Mouse (Mus musculus): ENCODE measurements around the gene Unc119. TPM values are rescaled to one million over a fixed set of nuclear protein-coding genes. Genes with fewer than 3 reads are reported as not detected.

The Unc119 gene
- 6.0 TPM for polyA plus RNA-seq (2014; fragmentation: Illumina TruSeq; extraction: RNeasy Lipid Tissue Mini Kit (QIAGEN cat#74804))

DNA sequence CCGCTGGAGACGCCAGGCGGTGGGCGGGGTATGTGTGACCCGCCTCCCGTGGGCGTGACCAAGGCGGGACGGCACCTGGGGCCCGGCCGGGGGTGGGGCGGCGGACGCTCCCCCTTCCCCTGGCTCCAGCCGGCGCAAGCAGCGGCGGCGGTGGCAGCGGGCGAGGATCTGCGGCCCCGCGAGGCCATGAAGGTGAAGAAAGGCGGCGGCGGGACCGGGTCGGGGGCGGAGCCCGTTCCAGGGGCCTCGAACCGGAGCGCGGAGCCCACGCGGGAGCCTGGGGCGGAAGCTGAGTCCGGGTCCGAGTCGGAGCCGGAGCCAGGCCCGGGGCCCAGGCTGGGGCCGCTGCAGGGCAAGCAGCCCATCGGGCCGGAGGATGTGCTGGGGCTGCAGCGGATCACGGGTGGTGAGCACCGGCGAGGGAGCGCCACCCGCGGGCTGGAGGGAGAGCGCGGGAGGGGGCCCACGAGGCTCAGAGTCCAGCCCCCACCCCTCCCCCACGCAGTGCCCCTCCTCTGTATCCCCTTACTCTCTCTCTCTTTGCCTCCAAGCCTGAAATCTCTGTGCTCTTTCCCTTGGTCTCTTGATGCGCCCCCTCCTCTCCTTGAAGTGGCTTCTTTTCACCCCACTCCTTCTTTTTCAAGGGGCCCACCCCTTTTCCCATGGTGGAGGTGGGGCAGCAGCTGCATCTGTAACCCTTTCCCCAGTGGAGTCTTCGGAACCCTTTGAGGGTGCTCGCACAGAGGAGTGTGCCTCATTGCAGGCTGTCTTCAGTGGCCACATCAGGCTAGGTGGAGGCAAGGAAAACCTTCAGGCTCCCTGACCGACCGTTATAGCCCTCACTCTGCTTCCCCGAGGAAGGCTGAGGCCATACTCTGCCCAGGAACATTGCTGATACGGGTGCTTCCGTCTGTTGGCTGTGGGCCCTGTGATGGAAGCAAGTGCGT lies at the start of gene Unc119:
Gene Unc119 (plus strand): TSS at position 102 of the 947 bp plus-strand sequence.

DNA sequence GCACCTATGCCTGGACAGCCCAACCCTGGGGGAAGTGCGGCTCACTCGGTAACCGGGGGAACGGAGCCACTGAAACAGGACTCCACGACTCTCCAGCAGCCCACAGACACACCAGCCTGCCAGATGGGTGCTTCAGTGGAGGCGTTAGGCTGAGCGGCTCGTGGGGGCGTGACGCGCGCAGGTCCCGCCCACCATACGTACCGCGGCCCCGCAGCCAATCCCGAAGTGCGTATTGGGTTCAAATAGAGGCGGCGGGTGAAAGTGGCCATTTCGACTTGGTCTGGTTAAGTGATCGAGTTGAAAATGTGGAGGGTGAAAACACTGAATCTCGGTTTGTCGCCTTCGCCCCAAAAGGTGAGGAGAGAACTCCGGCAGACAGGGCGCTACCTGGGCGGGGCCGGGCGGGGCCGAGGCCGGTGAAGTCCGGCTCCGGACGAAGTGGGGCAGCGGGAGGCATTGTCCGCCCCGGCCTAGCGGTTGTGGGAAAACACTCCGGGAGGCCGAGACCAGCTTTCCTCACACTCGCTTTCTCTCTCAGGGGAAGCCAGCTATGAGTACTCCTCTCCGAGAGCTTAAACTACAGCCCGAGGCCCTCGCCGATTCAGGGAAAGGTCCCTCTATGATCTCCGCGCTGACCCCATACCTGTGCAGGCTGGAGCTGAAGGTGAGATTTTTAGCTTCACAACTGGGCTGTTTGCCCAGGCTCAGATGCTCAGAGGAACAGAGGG lies 41.8 kb upstream of the Unc119 start, which contains the start of gene Spag5:
Gene Spag5 (plus strand): TSS at position 173 of the 728 bp plus-strand sequence.

DNA sequence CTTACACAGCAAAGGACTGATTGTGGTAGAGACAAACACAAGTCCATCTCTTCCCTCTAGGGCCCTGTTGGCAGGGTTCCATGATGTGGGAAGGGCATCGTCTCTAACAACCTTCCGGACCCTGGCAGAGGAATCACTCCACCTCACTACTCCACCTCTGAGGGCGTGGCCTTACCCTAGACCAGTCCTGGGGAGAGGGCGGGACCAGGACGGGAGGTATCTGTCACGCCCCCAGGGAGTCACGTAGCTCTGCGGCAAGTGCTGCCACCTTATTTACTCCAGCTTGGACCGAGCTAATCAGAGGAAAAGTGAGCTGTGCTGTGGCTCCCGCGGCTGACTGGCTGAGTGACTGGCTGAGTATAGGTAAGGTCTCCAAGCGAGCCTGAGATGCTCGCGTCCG lies 20.4 kb upstream of the Unc119 start, which contains the start of gene Aldoc:
Gene Aldoc (plus strand): TSS at position 109 of the 400 bp plus-strand sequence.

DNA sequence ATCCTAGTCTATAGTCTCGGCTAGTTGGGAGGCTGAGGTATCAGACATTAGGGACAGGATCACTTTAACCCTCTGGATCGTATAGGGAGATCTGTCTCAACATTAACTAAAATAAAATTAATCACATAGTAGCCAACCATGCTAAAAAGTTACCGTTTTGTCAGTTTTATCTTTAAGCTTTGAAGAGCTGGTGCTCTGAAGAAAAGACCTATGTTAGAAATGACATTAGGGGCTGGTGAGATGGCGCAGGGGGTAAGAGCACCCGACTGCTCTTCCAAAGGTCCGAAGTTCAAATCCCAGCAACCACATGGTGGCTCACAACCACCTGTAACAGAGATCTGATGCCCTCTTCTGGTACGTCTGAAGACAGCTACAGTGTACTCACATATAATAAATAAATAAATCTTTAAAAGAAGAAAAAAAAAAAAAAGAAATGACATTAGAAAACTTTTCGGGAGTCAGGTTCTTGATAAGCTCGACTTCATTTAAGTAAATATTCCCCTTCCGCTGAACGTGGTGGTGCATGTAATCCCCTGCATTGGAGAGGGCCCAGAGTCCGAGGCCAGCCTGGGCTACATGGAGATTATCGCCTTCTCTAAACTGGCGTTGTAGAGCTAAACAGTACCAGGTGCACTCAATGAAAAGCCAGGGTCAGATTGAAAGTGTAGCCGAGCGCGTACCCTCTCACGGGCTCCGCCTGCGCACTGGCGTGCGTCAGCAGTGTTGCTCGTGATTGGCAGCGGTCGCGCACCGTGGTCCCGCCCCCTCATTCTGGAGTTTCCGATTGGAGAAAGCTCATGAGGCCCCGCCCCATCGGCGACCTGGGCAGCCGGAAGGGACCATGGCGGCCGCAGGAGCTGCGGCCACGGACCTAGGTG lies 15.4 kb upstream of the Unc119 start, which contains the start of gene Pigs:
Gene Pigs (plus strand): TSS at position 782 of the 878 bp plus-strand sequence.

DNA sequence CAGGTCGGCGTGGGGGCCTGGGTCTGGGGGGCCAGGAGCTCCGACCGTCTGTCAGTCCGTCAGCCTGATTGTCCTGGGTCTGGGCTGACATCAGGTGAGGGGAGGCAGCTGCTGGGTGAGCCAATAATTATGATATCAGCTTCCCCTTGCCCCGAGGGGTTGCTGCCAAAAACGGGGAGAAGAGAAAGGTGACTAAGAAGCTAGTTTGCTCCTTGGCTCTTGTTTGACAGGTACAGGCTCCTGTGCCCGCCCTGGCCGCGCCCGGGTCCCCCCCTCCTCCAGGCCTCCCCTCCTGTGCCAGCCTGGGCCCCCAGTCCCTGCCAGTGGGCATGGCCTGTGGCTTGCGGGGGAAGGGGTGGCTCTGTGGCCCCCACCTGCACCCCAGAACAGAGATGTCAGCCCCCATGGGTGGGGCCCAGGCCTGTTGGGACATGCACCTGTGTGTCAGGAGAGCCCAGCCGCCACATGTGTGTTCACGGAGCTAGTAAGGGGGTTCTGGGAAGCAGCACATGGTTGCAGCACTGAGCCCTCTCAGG lies 43.3 kb downstream of the Unc119 start, which contains the start of gene Foxn1:
Gene Foxn1 (minus strand): TSS at position 51 of the 536 bp plus-strand sequence.

Other genes starting within 250 kb of the Unc119 start
- 16.9 TPM for gene Fam222b, start 248.8 kb upstream of the Unc119 start, polyA plus RNA-seq (2014; fragmentation: Illumina TruSeq; extraction: RNeasy Lipid Tissue Mini Kit (QIAGEN cat#74804))
- gene Traf4, start 177.9 kb upstream of the Unc119 start, polyA plus RNA-seq (2014; fragmentation: Illumina TruSeq; extraction: RNeasy Lipid Tissue Mini Kit (QIAGEN cat#74804)) = 1.7 TPM
- 3.7 TPM for gene Nek8, start 166.8 kb upstream of the Unc119 start, polyA plus RNA-seq (2014; fragmentation: Illumina TruSeq; extraction: RNeasy Lipid Tissue Mini Kit (QIAGEN cat#74804))
- gene Tlcd1, start 166.8 kb upstream of the Unc119 start, polyA plus RNA-seq (2014; fragmentation: Illumina TruSeq; extraction: RNeasy Lipid Tissue Mini Kit (QIAGEN cat#74804)) = 17.7 TPM
- 1,489 TPM for gene Rpl23a, start 159.9 kb upstream of the Unc119 start, polyA plus RNA-seq (2014; fragmentation: Illumina TruSeq; extraction: RNeasy Lipid Tissue Mini Kit (QIAGEN cat#74804))
- gene Rab34, start 155.1 kb upstream of the Unc119 start, polyA plus RNA-seq (2014; fragmentation: Illumina TruSeq; extraction: RNeasy Lipid Tissue Mini Kit (QIAGEN cat#74804)) = 11.2 TPM
- 5.0 TPM for gene Proca1, start 150.1 kb upstream of the Unc119 start, polyA plus RNA-seq (2014; fragmentation: Illumina TruSeq; extraction: RNeasy Lipid Tissue Mini Kit (QIAGEN cat#74804))
- gene Sdf2, start 97.7 kb upstream of the Unc119 start, polyA plus RNA-seq (2014; fragmentation: Illumina TruSeq; extraction: RNeasy Lipid Tissue Mini Kit (QIAGEN cat#74804)) = 20.8 TPM
- gene Supt6, start 97.5 kb upstream of the Unc119 start, polyA plus RNA-seq (2014; fragmentation: Illumina TruSeq; extraction: RNeasy Lipid Tissue Mini Kit (QIAGEN cat#74804)) = 25.1 TPM
- 44.9 TPM for gene 2610507B11Rik, start 81.7 kb upstream of the Unc119 start, polyA plus RNA-seq (2014; fragmentation: Illumina TruSeq; extraction: RNeasy Lipid Tissue Mini Kit (QIAGEN cat#74804))
- 0.20 TPM for gene BC030499, start 52.6 kb upstream of the Unc119 start, polyA plus RNA-seq (2014; fragmentation: Illumina TruSeq; extraction: RNeasy Lipid Tissue Mini Kit (QIAGEN cat#74804))
- gene Spag5, start 42.0 kb upstream of the Unc119 start, polyA plus RNA-seq (2014; fragmentation: Illumina TruSeq; extraction: RNeasy Lipid Tissue Mini Kit (QIAGEN cat#74804)) = 5.2 TPM
- 16.9 TPM for gene Aldoc, start 20.5 kb upstream of the Unc119 start, polyA plus RNA-seq (2014; fragmentation: Illumina TruSeq; extraction: RNeasy Lipid Tissue Mini Kit (QIAGEN cat#74804))
- 3.0 TPM for gene Pigs, start 15.1 kb upstream of the Unc119 start, polyA plus RNA-seq (2014; fragmentation: Illumina TruSeq; extraction: RNeasy Lipid Tissue Mini Kit (QIAGEN cat#74804))
- not detected for gene Foxn1, start 43.1 kb downstream of the Unc119 start, polyA plus RNA-seq (2014; fragmentation: Illumina TruSeq; extraction: RNeasy Lipid Tissue Mini Kit (QIAGEN cat#74804))
- gene Slc13a2, start 78.7 kb downstream of the Unc119 start, polyA plus RNA-seq (2014; fragmentation: Illumina TruSeq; extraction: RNeasy Lipid Tissue Mini Kit (QIAGEN cat#74804)) = 0.17 TPM
- gene Slc46a1, start 122.2 kb downstream of the Unc119 start, polyA plus RNA-seq (2014; fragmentation: Illumina TruSeq; extraction: RNeasy Lipid Tissue Mini Kit (QIAGEN cat#74804)) = 0.74 TPM
- gene Sarm1, start 154.3 kb downstream of the Unc119 start, polyA plus RNA-seq (2014; fragmentation: Illumina TruSeq; extraction: RNeasy Lipid Tissue Mini Kit (QIAGEN cat#74804)) = not detected
- not detected for gene Vtn, start 155.6 kb downstream of the Unc119 start, polyA plus RNA-seq (2014; fragmentation: Illumina TruSeq; extraction: RNeasy Lipid Tissue Mini Kit (QIAGEN cat#74804))
- gene Sebox, start 160.0 kb downstream of the Unc119 start, polyA plus RNA-seq (2014; fragmentation: Illumina TruSeq; extraction: RNeasy Lipid Tissue Mini Kit (QIAGEN cat#74804)) = 0.97 TPM
- 20.3 TPM for gene Tmem199, start 168.7 kb downstream of the Unc119 start, polyA plus RNA-seq (2014; fragmentation: Illumina TruSeq; extraction: RNeasy Lipid Tissue Mini Kit (QIAGEN cat#74804))
- gene Poldip2, start 168.7 kb downstream of the Unc119 start, polyA plus RNA-seq (2014; fragmentation: Illumina TruSeq; extraction: RNeasy Lipid Tissue Mini Kit (QIAGEN cat#74804)) = 8.2 TPM
- 30.6 TPM for gene Tnfaip1, start 192.8 kb downstream of the Unc119 start, polyA plus RNA-seq (2014; fragmentation: Illumina TruSeq; extraction: RNeasy Lipid Tissue Mini Kit (QIAGEN cat#74804))
- 34.1 TPM for gene Ift20, start 192.9 kb downstream of the Unc119 start, polyA plus RNA-seq (2014; fragmentation: Illumina TruSeq; extraction: RNeasy Lipid Tissue Mini Kit (QIAGEN cat#74804))
- 27.6 TPM for gene Tmem97, start 207.3 kb downstream of the Unc119 start, polyA plus RNA-seq (2014; fragmentation: Illumina TruSeq; extraction: RNeasy Lipid Tissue Mini Kit (QIAGEN cat#74804))